Mouse (Mus musculus) limb, embryonic 11.5 days (tissue): ENCODE measurements around the gene Atxn1. TPM values are rescaled to one million over a fixed set of nuclear protein-coding genes. Genes with fewer than 3 reads are reported as not detected.

Experiments
- ATAC-seq: fragments of 200-750 bp; cut with Nextera tagmentation; 2 replicates; pipeline ENCODE4 v1.8.0; 2017; ENCODE audit warnings: low read depth; ENCODE audit not compliant: insufficient number of reproducible peaks, low FRiP score, low TSS enrichment
- DNase-seq: peaks from one replicate; pipeline ENCODE4 v3.0.0-alpha.2; 2015; ENCODE audit warnings: low spot score
- H3K27ac ChIP-seq: fragments of 300-500 bp; sonication (generic); replicated peaks from 2 replicates; pipeline ENCODE4 v1.5.1; 2014; ENCODE audit warnings: low read depth, mild to moderate bottlenecking, low read length
- H3K27me3 ChIP-seq: fragments of 300-500 bp; sonication (generic); 2 replicates; pipeline ENCODE4 v1.6.1; 2014; ENCODE audit warnings: mild to moderate bottlenecking, low read length, mixed read lengths; ENCODE audit not compliant: control insufficient read depth, insufficient read depth
- H3K36me3 ChIP-seq: fragments of 300-500 bp; sonication (generic); 2 replicates; pipeline ENCODE4 v1.6.1; 2014; ENCODE audit warnings: mild to moderate bottlenecking, low read length, moderate library complexity, mixed read lengths; ENCODE audit not compliant: control insufficient read depth, insufficient read depth
- H3K4me1 ChIP-seq: fragments of 300-500 bp; sonication (generic); 2 replicates; pipeline ENCODE4 v1.6.1; 2014; ENCODE audit warnings: low read length, mixed read lengths; ENCODE audit not compliant: control insufficient read depth, insufficient read depth
- H3K4me2 ChIP-seq: fragments of 300-500 bp; sonication (generic); 2 replicates; pipeline ENCODE4 v1.6.1; 2014; ENCODE audit warnings: low read depth, mild to moderate bottlenecking, moderate library complexity; ENCODE audit not compliant: severe bottlenecking
- H3K4me3 ChIP-seq: fragments of 300-500 bp; sonication (generic); 2 replicates; pipeline ENCODE4 v1.5.1; 2014; ENCODE audit warnings: low read depth, low read length
- H3K9ac ChIP-seq: fragments of 300-500 bp; sonication (generic); 2 replicates; pipeline ENCODE4 v1.6.1; 2014; ENCODE audit warnings: mild to moderate bottlenecking, low read length
- H3K9me3 ChIP-seq: fragments of 300-500 bp; sonication (generic); 2 replicates; pipeline ENCODE4 v1.6.1; 2016; ENCODE audit warnings: low read length; ENCODE audit not compliant: control insufficient read depth
- WGBS: fragments of 180-500 bp; shearing (Covaris S2); extraction: QIAGEN DNeasy Blood & Tissue Kit; methylation state at CpG from one replicate; pipeline ENCODE4 v1.1.7; 2014; 5-methylcytosine and 5-hydroxymethylcytosine counted together
- polyA plus RNA-seq: library from polyadenylated mRNA; unstranded; fragments of >200 nt; fragmentation: Nextera tagmentation; extraction: Ambion mirVana; gene quantifications from 2 replicates; pipeline ENCODE4 v1.2.1, GENCODE M21; 2014

The Atxn1 gene
- polyA plus RNA-seq, 1 experiment from 2014 or later: 1.5 TPM

DNA sequence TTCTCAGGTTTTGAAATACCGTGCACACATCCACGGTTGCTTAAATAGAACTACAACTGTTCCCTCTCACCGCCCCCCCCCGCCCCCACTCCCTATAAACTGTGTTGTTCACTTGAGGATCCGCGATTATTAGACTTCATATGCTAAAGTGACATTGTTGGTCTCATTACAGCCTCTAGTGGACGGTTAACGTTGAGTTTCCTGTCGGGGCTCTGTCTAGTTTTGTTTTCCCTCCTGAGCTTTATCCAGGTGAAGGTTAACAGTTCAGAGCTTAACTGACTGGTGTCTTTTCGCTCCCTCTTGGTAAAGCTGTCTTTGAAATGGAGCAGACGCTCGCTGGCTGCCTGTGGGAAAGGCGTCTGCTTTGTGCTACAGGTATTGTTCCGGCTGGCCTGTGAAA lies 1.8 kb upstream of the Atxn1 start:
- Histone ChIP-seq H3K27me3 (no peaks in the 10 kb centered on the region), H3K4me1 (peaks cover 6% of the 10 kb centered on the region; the same call in 1 of the 2 replicates), H3K4me3 (no peak overlapping the region), H3K9me3 (no peaks in the 10 kb centered on the region), H3K36me3 (no peaks in the 10 kb centered on the region), H3K27ac (no peak overlapping the region), H3K4me2 (peak overlapping the region; percentile 95; the same call in 1 of the 2 replicates), H3K9ac (no peak overlapping the region)
- WGBS: 3% methylated on average over 14 of the region's 14 CpGs
- DNase-seq (peak; percentile 30), ATAC-seq (no peak)

DNA sequence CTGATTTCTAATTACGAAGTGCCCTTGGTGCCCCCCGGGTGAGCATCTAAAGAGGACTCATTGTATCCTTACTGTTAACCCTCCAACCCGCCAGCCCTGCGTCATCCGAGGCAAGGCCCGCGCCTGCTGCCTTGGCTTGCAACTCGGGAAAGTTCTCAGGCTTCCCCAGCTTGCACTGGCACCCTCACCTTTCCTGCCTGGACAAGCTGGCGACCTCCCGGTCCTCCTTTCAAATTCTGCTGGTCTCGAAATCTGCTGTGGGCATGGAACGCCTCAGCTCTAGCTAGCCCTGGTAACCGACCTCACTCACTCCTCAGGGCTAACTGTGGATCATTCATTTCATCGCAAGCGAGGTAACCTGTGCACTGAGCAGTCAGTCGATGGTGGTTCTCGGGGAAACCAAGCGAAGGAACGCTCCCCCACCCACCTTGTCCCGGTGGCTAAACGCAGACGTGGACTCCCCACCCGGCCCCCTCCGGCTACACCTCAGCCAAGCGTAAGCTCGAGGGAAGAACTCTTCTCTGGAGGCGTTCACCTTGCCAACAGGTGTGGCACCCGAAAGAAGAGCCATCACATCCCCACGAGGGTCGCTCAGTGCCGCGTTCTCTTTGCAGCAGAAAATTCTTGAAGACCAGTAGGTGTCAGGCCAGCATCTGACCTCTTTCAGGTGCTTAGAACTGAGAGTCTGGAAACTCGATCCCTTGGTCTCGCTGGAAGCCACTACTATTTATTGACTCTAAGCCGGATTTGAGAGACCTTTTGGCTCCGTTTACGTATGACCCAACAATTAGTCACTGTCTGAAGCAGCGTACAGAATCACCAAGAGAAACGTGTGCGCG lies 1.0 kb upstream of the Atxn1 start:
- ATAC-seq: peak; percentile 23; the same call in 1 of the 2 replicates
- Histone ChIP-seq H3K27ac (no peak overlapping the region), H3K4me2 (peak overlapping the region; percentile 95), H3K9me3 (no peaks in the 10 kb centered on the region), H3K9ac (0 out of 2 replicates have a peak overlapping the region, but pooled peaks have one; percentile 30), H3K27me3 (no peaks in the 10 kb centered on the region), H3K4me1 (peaks cover 6% of the 10 kb centered on the region; the same call in 1 of the 2 replicates), H3K4me3 (peak overlapping the region; percentile 75), H3K36me3 (no peaks in the 10 kb centered on the region)
- under 1% methylated on average over 41 of the region's 41 CpGs for WGBS
- DNase-seq: peak; percentile 60

DNA sequence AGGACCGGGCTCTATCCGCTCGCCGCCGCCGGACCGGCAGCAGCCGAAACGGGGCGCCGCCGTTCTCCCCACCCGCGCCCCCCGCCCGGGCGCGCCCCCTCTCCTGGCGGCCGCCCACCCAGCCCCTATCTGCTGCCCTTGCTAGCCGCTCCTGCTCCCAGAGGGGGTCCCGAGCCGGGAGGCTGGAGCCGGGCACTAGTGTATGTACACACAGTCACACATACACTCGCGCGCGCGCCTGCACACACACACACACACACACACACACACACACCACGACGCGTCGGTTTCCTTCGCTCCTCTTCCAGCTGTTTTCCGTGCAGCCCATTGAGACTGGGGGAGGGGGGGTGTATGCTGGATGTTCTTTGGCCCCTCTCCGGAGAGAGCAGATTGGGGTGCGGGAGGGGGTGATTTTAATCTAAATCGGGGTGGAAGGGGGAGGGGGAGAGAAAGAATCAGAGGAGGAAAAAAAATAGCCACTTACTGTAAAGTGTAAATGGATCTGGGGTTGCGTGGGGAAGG lies 416 bp downstream of the Atxn1 start:
- 0% methylated on average over 32 of the region's 39 CpGs for WGBS
- ATAC-seq (peak; percentile 58), DNase-seq (peak; percentile 71)
- Histone ChIP-seq H3K4me1 (peaks cover 6% of the 10 kb centered on the region; the same call in 1 of the 2 replicates), H3K4me2 (peak overlapping the region; percentile 95), H3K4me3 (peak overlapping the region; percentile 75), H3K27ac (peak overlapping the region; percentile 76), H3K9me3 (no peaks in the 10 kb centered on the region), H3K9ac (peak overlapping the region; percentile 77), H3K27me3 (no peaks in the 10 kb centered on the region), H3K36me3 (no peaks in the 10 kb centered on the region)

DNA sequence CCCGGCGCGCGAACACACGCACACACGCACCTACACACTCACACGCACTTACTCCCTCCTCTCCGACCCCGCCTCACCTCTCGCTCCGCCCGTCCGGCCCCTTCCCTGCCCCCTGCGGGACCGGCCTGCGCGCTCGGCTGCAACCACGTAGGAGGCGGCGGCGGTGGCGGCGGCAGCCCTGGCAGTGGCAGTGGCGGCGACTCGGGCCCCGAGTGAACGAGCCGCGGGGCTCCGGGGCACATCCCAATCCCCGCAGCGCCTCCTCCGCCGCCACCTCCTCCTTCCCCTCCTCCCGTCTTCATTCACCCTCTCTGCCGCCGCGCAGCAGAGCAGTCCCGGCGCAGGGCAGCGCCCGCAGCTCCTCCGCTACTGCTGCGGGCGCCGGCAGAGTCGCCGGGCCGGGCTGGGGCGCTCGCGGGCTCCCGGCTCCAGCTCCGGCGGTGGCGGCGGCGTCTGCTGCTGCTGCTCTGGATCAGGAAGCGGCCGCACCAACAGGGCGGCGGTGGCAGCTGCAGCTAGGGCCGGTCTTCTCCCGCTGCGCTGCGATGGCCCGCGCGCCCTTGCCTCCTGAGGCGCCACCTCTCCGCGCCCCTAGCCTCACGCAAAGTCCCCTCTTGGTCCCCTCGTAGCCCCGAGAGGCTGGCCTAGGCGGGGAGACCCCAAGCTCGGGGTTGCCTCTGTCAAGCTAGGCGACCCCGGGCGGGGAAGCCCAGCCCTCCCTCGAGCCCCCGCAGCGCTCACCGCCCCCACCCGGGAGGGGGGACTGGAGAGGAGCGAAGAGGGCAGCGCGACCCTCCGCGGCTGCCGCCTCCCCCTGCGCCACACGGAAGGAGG lies 1.1 kb downstream of the Atxn1 start:
- H3K9me3 ChIP-seq: no peaks in the 10 kb centered on the region
- peak; percentile 28 for ATAC-seq
- peak; percentile 80 for DNase-seq
- H3K36me3 ChIP-seq: no peaks in the 10 kb centered on the region
- H3K27ac ChIP-seq: peak overlapping the region; percentile 76
- H3K9ac ChIP-seq: peak overlapping the region; percentile 77
- H3K4me1 ChIP-seq: peaks cover 6% of the 10 kb centered on the region; the same call in 1 of the 2 replicates
- under 1% methylated on average over 71 of the region's 95 CpGs for WGBS
- H3K27me3 ChIP-seq: no peaks in the 10 kb centered on the region
- peak overlapping the region; percentile 75 for H3K4me3 ChIP-seq
- H3K4me2 ChIP-seq: peak overlapping the region; percentile 95

DNA sequence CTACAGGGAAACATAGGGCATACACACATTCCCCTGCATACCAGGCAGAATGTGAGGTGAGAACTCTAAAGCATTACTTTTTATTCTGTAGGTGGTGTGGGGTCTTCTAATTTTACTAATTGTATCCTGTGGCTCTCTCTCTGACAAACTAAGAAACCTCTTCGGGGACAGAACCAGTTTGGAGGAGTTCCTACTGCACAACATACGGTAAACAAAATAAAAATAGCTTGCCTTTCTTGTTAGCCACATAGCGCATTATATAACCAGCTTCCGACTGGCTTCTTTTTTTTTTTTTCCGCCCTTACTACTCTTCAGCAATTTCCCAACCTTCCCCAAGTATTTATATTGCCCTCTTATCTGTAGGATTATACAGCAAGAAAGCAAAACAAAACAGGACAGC lies 2.0 kb downstream of the Atxn1 start:
- 6% methylated on average over 5 of the region's 5 CpGs for WGBS
- Histone ChIP-seq H3K4me3 (peak overlapping the region; percentile 75), H3K27me3 (no peaks in the 10 kb centered on the region), H3K4me2 (peak overlapping the region; percentile 95), H3K27ac (no peak overlapping the region), H3K4me1 (peaks cover 6% of the 10 kb centered on the region; the same call in 1 of the 2 replicates), H3K9me3 (no peaks in the 10 kb centered on the region), H3K36me3 (no peaks in the 10 kb centered on the region), H3K9ac (no peak overlapping the region)
- DNase-seq (no peak), ATAC-seq (no peak)

DNA sequence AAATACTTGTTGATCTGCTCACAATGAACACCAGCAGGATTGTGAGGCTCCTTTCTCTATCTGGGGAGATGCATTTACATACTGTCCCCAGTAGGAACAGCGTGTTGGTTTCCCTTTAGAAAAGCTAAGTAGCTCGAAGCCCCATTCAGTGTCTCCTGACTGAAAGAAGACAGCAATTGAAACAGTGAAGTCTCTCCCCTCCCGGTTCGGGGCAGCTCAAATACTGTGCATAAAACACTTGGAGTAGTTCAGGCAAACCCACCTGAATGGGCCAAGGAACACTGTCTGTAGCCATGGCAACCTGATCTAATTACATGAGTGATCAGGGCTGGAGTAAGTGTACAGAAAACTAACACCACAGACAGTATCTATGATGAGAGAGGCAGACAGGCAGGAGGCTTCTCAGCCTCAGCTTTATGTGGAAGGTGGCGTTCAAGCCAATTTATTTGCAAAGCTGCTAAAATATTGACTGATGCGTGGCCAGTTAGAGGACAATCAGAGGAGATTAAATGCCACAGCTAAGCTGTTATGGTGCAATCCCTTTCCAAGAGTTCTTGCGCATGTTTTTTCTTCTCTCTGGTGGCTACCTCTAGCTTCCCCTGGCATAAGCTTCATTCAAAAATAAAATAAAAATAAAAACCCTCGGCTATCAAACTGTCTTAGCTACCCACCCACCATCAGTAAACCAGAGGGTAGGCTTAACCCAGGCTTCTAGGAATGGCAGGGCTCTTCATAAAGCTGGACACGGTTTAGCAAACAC lies 2.8 kb downstream of the Atxn1 start:
- Histone ChIP-seq H3K27me3 (no peaks in the 10 kb centered on the region), H3K9ac (no peak overlapping the region), H3K9me3 (no peaks in the 10 kb centered on the region), H3K4me2 (no peak overlapping the region), H3K4me3 (no peak overlapping the region), H3K4me1 (peaks cover 6% of the 10 kb centered on the region; the same call in 1 of the 2 replicates), H3K27ac (no peak overlapping the region), H3K36me3 (no peaks in the 10 kb centered on the region)
- 18% methylated on average over 9 of the region's 9 CpGs for WGBS
- DNase-seq: peak; percentile 25
- ATAC-seq: no peak

DNA sequence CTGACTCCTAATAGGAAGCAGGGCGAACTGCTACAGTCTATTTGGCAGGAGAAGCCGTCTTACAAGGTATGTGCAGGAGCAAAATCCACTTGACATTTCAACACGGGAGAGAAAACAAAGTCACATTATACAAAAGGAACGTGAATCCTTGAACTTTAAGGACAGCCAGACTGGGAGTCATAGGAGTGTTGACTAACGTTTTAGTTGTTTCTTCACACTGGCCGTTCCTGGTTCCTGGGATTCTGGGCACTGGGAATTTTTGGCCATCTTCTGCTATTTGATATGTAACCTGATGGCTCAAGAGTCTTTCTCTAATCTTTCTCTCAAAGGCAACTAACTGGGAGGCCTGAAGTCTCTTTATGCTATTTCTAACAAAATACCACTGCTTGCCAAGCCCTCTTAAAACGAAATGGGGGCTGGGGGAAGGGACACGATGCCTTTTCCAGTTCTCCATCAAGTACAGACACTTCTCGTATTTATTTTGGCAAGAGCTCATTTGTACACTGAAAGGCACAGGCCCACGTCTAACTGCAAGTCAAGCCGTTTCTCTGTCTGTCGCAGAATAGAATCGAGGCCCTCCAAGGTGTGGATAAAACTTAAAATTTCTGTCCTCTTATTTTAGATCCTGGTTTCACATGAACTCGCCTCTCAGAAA lies 4.4 kb downstream of the Atxn1 start:
- Histone ChIP-seq H3K4me2 (no peak overlapping the region), H3K27me3 (no peaks in the 10 kb centered on the region), H3K36me3 (no peaks in the 10 kb centered on the region), H3K4me1 (peaks cover under 1% of the 10 kb centered on the region; the same call in 1 of the 2 replicates), H3K4me3 (no peak overlapping the region), H3K9ac (no peak overlapping the region), H3K9me3 (no peaks in the 10 kb centered on the region), H3K27ac (no peak overlapping the region)
- no peak for DNase-seq
- no peak for ATAC-seq
- 68% methylated on average over 14 of the region's 14 CpGs for WGBS
